Mouse (Mus musculus): ENCODE results near the gene Clmp.

GRCm38 (mm10) chr9:40805263-40805662 lies 119.5 kb downstream of the Clmp start:
- TF ChIP-seq EP300 (IDR thresholded peaks at IDR 0.05; ENCODE audit: insufficient read depth, low read depth, low read length): no peak
- peak; percentile 75 for TF ChIP-seq CTCF (IDR thresholded peaks at IDR 0.05)
